Mouse (Mus musculus) bone marrow macrophage, adult 2 months (primary cell): ENCODE results near the gene Vcpkmt. TPM values are rescaled to one million over a fixed set of nuclear protein-coding genes. Genes with fewer than 3 reads are reported as not detected.
"Not testable (repeated sequence)": the region's sequence is repeated elsewhere in the genome, so short reads cannot be mapped to it uniquely, and the experiment has no call there.

Source experiments
- H3K27ac ChIP-seq: 2 replicates; pipeline ENCODE4 v1.5.1; 2012; ENCODE audit warnings: low read depth, low read length; ENCODE audit not compliant: insufficient read depth
- H3K4me1 ChIP-seq: 2 replicates; pipeline ENCODE4 v1.6.1; 2012; ENCODE audit warnings: low read length; ENCODE audit not compliant: control insufficient read depth, insufficient read depth
- H3K4me3 ChIP-seq: 2 replicates; pipeline ENCODE4 v1.5.1; 2012; ENCODE audit warnings: mild to moderate bottlenecking, low read length, moderate library complexity; ENCODE audit not compliant: insufficient read depth
- CTCF ChIP-seq: IDR thresholded peaks from 2 replicates; pipeline ENCODE4 v1.5.1; 2012; ENCODE audit warnings: low read depth, mild to moderate bottlenecking, low read length, moderate library complexity
- POLR2A ChIP-seq: IDR thresholded peaks from 2 replicates; pipeline ENCODE4 v1.6.1; 2012; ENCODE audit warnings: mild to moderate bottlenecking, low read depth, low read length, borderline replicate concordance
- polyA plus RNA-seq: library from polyadenylated mRNA; stranded (reverse); fragments of >200 nt; gene quantifications from 2 replicates; pipeline ENCODE4 v1.2.4, GENCODE M21; 2012; ENCODE audit not compliant: missing spikeins, insufficient read depth, insufficient read length

The Vcpkmt gene
- polyA plus RNA-seq: 12.1 and 14.4 TPM in 2 replicates

DNA sequence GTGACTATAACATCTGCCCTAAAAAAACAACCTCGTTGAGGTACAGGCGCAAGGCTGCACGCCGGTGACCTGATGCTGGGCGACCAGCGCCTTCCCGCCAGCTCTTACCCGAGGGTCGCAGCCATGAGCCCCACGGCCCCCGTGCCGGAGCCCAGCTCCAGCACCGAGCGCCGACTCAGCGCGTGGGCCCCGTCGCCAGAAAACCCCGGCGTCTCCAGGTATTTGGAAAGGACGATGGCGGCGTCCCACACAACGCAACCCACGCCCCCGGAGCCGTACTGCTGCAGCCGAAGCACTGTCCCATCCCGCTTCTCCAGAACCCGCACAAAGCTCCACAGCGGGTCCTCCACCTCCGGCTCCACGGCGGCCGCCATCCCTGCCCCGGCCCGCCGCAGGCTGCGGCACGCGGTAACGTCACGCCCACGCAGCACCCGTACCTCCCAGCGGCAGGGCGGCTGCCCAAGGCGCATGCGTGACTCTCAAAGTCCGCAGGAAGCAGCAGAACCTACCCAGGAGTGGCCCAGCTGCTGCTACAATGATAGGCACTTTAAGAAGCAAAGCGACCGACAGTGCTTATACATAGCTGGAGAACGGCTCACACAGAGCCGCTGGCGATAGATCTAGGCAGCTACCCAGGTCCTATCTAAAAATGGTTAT lies at the start of gene Vcpkmt:
Gene Vcpkmt (minus strand): TSS at position 416 of the 657 bp plus-strand sequence.
- TF ChIP-seq CTCF (no peak), POLR2A (no peak)
- H3K4me3 ChIP-seq: peak within 1 kb of the TSS; percentile 93
- H3K27ac ChIP-seq: peak within 1 kb of the TSS; percentile 30
- peaks cover 4% of the 10 kb centered on the region; the same call in 1 of the 2 replicates for H3K4me1 ChIP-seq

GRCm38 (mm10) chr12:69618590-69618989 lies 35.8 kb upstream of the Vcpkmt start:
- not testable (repeated sequence) for H3K4me3 ChIP-seq, H3K4me1 ChIP-seq, H3K27ac ChIP-seq

DNA sequence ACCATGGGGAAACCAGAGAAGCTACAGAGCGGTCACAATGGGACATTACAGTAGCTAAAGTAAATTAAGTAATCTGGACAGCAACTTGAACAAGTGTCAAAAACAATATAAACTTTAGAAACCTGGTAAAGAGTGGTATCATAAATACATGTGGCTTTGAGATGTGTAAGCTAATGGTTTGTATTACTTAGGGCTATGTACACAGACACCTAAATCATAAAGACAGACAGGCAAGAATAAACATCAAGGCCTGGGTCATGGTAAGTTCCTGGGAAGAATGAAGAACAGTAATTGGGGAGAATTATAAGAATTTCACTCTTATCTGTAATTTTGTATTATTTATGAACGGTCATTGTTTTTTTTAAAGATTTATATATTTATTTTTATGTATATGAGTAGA lies 21.5 kb upstream of the Vcpkmt start:
- no peak overlapping the region for H3K27ac ChIP-seq
- H3K4me1 ChIP-seq: no peaks in the 10 kb centered on the region
- no peak for TF ChIP-seq POLR2A
- TF ChIP-seq CTCF: no peak
- H3K4me3 ChIP-seq: no peak overlapping the region

- Histone ChIP-seq H3K4me1 (peaks cover 6% of the 10 kb centered on the region), H3K4me3 (no peak overlapping the region), H3K27ac (no peak overlapping the region)
- no peak for TF ChIP-seq CTCF
- no peak for TF ChIP-seq POLR2A
Measured at GRCm38 (mm10) chr12:69597446-69597845, 14.6 kb upstream of the Vcpkmt start.

- Histone ChIP-seq H3K4me1 (peaks cover 6% of the 10 kb centered on the region), H3K4me3 (no peak overlapping the region), H3K27ac (no peak overlapping the region)
- TF ChIP-seq POLR2A: no peak
- no peak for TF ChIP-seq CTCF
Measured at GRCm38 (mm10) chr12:69593130-69593529, 10.3 kb upstream of the Vcpkmt start.

DNA sequence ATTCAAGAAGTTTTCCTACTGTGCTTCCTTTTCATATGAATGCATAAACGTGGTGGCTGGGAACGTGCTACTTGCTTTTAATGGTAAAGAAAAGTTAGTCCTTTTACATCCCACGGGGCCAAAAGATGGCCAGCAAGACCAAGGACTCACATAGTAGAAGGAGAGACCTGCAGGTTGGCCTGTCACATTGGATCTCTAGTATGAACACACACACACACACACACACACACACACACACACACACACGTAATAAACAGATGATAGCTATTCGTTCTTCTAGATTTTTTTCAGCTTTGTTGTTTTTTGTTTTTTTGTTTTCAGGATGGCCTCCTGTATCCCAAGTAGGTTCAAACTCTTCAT lies 422 bp upstream of the Vcpkmt start:
- H3K27ac ChIP-seq: peak overlapping the region; percentile 18; the same call in 1 of the 2 replicates
- peak overlapping the region; percentile 93 for H3K4me3 ChIP-seq
- H3K4me1 ChIP-seq: peaks cover 4% of the 10 kb centered on the region; the same call in 1 of the 2 replicates
- TF ChIP-seq CTCF (no peak), POLR2A (no peak)

DNA sequence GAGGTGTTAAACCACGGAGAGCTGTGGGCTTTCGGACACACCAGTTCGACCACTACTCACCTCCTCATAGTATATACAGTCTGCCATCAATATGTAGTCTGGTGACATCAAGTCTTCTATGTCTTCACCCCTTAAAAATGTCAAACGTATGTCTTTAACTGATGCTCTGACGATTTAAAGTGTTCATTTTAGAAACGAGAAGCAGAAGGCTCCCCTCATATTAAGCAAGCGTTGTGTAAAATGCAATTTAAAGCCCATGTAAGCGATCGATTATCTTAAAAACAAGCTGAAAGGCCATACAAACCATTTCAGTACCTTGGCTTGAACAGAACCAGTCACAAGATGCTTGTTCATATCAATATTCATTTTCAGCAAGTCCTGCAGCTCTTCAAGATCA lies 614 bp downstream of the Vcpkmt start:
- Histone ChIP-seq H3K4me1 (peaks cover 4% of the 10 kb centered on the region; the same call in 1 of the 2 replicates), H3K4me3 (peak overlapping the region; percentile 93), H3K27ac (peak overlapping the region; percentile 30; the same call in 1 of the 2 replicates)
- TF ChIP-seq POLR2A (no peak), CTCF (no peak)

- no peak overlapping the region for H3K27ac ChIP-seq
- no peak overlapping the region for H3K4me3 ChIP-seq
- peaks cover 6% of the 10 kb centered on the region for H3K4me1 ChIP-seq
- no peak for TF ChIP-seq POLR2A
- TF ChIP-seq CTCF: no peak
Measured at GRCm38 (mm10) chr12:69579623-69580022, 3.2 kb downstream of the Vcpkmt start.

GRCm38 (mm10) chr12:69576120-69576627 lies 6.7 kb downstream of the Vcpkmt start:
- Histone ChIP-seq H3K4me3 (no peak overlapping the region), H3K4me1 (peaks cover 8% of the 10 kb centered on the region), H3K27ac (no peak overlapping the region)
- TF ChIP-seq POLR2A: no peak
- TF ChIP-seq CTCF: no peak

DNA sequence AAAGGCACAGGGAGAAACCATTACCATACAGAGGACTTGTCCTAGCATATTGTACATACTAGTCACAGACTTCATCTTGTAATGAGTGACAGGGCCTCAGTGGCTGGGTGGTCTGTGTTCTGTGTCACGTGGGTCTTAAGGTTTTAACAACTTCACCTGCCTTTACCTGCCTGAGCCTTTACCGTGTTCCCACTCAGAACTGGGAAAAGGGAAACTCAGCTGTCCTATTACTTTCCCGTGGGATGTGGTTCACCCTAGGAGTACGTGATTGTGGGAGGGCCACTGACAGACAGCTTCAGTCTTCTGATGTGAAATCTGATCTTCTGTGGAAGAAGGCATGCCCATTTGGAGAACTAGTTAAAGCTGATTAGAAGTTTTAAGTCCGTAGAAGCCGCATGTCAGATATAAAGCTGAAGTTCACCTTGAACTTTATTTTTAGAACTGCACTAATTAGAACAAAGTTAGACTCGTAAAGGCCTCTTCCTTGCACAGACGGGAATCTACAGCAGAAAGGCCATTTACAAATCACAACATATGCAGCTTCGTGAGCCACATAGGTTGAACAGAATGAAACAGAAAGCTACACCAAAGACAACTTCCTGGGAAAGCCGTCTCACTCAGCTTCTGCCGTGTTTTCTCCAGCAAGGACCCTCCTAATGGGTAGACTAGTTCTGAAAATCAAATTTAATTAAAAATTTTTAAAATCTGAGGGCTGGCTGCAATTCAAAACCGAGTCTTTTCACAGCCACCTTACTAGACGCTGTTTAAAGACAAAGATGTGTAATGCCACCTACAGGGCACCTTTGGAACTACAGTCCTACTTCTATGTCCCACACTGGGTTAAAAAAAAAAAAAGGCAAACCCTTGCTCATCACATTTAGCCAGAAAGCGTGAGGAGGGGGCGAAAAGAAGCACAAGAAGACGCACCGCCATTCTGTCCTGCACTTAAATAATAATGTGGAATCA lies 8.6 kb downstream of the Vcpkmt start:
- no peak overlapping the region; the same call in 1 of the 2 replicates for H3K27ac ChIP-seq
- peak overlapping the region; percentile 33; the same call in 1 of the 2 replicates for H3K4me3 ChIP-seq
- H3K4me1 ChIP-seq: peaks cover 7% of the 10 kb centered on the region
- no peak for TF ChIP-seq POLR2A
- TF ChIP-seq CTCF: no peak
